Mouse (Mus musculus) cerebellum, adult 18-20 months (tissue): ENCODE data around the gene Pgam5.

Source experiments
- DNase-seq, 2 experiments: peaks; one replicate each; pipeline ENCODE4 v3.0.0; 2021

Pgam5 gene

GRCm38 (mm10) chr5:110269141-110270101 lies at the start of gene Pgam5:
Gene Pgam5 (minus strand): TSS chr5:110269913.
- peak; percentile 85 to 94 for DNase-seq

GRCm38 (mm10) chr5:110313127-110313526 lies 43.4 kb upstream of the Pgam5 start:
- no peak for DNase-seq

DNA sequence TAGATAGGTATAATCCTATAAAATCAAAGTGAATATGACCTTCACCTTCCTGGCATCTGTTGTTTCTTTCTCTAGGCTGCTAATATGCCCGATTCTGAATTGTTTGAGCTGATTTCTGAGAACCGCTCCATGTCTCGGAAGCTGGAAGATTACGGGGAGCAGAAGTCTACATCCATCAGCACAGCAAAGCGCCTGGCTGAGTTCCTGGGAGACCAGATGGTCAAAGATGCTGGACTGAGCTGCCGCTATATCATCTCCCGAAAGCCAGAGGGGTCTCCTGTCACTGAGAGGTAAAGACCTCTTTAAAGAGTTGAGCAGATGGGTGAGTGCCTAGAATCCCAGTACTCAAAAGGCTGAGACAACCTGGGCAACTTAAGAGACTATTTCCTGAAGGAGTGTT lies 39.1 kb upstream of the Pgam5 start:
- peak; percentile 19 to 26 for DNase-seq

DNA sequence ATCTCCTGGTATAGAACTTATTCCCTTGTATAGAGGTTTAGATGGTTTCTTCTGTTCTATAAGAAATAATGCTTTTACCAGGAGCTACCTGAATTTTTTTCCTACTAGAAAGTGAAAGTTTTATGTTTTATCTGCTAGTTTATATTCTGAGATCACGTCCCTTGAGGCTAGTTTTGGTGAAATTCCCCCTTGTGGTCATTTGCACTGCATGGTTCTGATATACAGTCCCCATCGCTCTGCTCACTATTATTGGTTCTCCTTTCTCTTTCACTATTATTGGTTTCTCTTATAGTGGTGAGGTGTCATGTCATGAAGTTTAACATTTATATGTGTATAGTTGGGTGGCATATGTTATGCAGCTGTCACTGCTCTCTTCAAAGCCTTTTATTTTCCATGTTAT lies 30.9 kb upstream of the Pgam5 start:
- DNase-seq = no peak

- DNase-seq = no peak
Observed at GRCm38 (mm10) chr5:110296637-110297036, 26.9 kb upstream of the Pgam5 start.

DNA sequence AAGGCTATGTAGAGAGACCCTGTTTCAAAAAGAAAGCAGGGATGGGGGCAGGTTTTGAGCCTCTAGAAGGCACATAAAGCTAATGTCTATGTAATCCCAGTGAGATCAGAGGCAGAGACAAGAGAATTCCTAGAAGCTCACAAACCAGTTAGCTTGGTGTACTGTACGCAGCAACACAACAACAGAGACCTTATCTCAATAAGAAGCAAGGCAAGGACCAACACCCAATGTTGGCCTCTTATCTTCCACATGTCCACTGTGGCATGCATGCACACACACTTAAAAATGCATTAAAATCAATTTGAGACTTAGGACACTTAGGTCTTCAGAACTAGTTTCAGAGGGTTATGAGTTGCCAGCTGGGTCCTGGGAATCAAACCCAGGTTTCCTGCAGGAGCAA lies 21.9 kb upstream of the Pgam5 start:
- no peak for DNase-seq

DNA sequence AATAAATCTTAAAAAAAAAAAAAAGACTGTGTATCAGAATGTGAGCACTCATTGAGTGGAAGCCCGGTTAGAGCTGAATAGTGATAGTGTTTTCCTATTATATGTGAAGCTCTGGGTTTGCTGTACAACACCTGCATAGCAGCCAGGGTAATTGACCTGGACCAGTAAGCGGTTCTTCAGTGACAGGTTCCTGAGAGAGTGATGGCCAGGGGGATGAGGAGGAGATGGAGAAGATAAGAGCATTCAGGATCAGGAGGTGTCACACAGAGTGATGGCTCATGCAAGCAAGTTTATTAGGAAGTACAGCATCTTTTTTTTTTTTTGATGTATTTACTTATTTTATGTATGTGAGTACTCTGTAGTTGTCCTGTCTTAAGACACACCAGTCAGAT lies 17.4 kb upstream of the Pgam5 start:
- no peak for DNase-seq

DNA sequence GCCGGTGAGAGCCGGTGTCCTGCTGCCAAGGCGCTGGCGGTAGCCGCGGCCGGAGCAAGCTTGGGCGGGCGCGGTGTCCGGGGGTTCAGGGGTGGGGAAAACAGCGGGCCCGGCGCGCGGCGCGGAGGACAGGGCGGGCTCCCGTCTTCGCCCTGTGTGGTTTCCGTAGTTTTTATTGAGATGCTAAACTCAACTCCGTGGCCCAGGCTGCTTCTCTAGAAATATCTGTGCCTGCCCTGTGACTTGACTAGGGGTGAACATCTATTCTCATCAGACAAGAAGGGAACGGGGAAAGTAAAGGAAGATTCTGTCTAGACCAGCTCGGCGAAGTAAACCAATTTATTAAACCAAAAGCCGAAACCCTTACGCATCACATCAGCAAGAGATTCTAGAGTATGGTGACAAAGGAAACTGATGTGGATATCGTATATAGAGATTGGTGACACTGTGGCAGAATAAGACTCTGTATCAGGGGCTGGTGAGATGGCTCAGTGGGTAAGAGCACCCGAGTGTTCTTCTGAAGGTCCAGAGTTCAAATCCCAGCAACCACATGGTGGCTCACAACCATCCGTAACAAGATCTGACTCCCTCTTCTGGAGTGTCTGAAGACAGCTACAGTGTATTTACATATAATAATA lies 16.9 kb upstream of the Pgam5 start:
- DNase-seq = no peak

- DNase-seq = peak; percentile 85 to 89
Observed at GRCm38 (mm10) chr5:110285770-110286445, 16.2 kb upstream of the Pgam5 start, which contains the start of the genes Pxmp2 and Pole. Gene Pxmp2 (minus strand): TSS chr5:110286186. Gene Pole (plus strand): TSS chr5:110286306.

DNA sequence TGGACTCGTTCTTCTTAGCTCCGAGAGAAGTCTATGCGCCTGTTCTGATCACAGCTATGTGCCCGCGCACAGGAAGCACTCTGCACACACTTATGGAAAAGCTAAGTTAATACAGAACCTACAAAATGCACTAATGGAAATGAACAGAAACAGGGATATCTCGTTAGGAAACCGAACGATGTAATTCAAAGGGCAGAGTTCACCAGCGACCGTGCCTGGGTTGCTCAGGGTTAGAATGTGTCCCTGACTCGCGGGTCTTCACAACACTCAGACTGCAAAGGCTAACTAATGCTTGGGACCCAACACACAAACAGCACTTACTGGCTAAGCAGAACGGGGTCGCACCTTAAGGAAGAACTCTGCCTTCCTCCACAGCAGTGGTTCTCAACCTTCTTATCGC lies 15.4 kb upstream of the Pgam5 start:
- DNase-seq = no peak

GRCm38 (mm10) chr5:110284536-110284935 lies 14.8 kb upstream of the Pgam5 start:
- DNase-seq = peak; percentile 60 to 62

DNA sequence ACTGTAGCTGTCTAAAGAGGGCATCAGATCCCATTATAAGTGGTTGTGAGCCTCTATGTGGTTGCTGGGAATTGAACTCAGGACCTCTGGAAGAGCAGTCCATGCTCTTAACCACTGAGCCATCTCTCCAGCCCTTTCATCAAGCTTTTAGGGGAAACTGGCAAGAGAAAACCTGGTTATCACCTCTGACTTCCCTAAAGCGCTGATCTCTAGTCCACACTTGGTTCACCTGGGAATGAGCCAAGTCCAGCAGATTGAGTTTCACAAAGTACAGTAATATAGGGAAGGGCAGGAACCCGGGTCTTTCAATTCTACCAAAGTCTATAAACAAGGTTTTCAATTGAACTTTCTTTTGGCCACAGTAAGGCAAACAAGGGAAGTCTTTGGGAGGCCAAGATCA lies 12.3 kb upstream of the Pgam5 start:
- DNase-seq = no peak

GRCm38 (mm10) chr5:110276910-110277309 lies 7.2 kb upstream of the Pgam5 start:
- no peak for DNase-seq

DNA sequence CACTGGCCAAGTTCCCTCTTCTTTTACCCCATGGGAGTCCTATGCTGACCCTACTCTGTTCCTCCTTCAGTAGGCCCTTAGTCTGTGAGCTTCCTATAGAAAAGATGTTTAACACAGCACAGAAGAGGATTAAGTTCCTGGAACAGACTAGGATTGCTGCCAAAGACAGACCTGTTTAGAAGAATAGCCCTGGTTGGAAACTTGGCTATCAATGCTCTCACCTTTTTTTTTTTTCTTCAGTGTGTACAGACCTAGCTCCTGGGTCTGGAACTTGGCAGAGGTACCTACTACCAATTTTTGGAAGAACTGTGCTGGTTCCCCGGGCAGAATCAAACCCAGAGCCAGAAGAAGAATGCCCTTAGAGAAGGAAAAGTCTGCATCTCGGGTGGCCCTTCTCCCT lies 6.7 kb upstream of the Pgam5 start:
- no peak for DNase-seq

DNA sequence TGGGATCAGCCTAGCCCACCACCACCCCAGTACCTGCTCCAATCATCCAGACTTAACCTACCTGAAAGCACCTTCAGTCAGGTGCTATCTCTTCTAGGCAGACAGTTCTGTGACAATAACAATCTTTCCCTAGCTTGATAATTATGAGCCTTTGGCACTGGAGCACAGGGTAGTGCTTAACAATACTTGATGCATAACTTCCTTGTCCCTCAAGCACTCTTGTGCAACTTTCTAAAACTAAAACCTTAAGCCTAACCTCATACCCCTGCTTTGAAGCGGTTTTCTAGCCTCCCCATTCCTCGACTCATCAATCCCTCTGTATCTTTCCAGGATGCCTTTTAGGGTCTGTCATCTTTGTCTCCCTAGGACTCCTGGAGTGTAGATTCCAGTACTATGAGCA lies 5.1 kb upstream of the Pgam5 start:
- no peak for DNase-seq

DNA sequence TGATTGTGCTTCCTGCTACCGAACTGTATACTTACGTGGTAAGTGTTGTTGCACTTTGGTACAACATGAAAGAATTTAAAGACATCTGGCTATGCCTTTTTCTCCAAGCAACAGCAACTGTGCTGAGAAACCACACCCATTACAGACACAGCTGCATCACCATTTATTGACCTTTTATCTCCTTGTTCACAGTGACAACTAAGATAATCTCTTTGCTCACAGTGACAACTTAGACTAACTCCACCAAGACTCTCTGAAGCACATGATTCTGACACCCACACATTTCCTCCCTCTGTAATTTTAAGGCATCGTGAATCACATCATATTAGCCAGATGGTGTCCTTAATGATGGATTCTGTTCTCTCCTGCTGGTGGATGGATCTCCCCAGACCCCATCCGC lies 4.4 kb upstream of the Pgam5 start:
- DNase-seq = no peak

DNA sequence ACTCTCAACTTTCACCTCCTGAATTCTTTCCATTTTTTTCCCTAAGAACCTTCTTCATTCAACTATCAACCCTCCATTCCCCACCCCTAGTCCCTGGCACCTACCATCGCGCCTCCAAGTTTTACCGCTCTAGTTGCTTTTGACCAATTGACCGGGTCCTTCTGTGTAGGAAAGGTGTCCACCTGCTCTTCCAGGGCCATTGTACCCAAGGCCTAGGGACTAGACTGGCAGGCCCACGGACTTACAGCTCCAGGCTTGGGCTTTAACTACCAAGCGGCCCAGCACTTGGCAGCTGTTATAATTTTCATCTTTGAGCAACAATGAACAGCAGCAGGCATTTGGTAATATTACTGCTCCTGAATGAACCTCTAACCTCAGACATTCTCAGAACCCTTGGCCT lies 529 bp upstream of the Pgam5 start:
- DNase-seq = peak in 1 of 2 experiments; percentile 16

DNA sequence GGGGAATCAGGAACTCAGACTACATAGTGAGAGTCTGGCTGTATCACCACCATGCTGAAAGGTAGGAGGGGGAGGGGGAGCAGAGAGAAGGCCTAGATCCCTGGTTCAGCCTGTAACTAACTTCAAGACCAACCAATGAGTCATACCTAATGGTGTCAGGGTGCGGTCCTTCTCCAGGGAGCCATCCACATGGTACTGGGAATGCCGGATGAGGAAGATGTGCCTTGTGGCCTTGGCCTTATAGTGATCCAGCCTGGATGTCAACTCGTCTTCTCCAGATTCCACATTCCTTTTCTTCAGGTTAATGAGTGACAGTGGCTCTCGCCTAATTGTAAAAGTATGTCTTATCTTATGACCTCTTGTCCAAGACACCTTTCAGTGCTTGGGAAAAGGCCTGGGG lies 2.8 kb downstream of the Pgam5 start:
- no peak for DNase-seq

DNA sequence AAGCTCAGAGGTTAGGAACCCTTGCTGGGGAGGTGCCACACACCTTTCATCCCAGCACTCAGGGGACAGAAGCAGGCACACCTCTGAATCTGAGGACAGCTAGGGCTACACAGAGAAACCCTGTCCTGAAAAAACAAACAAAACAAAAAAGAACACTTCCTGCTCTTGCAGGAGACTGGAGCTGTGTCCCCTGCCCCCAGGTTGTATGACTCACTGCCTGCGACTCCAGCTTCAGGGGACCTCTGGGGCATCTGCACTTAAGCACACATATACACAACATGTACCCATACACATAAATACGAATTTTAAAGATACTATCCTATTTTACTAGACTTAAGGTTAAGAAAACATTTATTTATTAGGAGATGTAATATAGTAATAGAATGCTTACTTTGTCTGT lies 25.6 kb downstream of the Pgam5 start:
- DNase-seq = no peak

DNA sequence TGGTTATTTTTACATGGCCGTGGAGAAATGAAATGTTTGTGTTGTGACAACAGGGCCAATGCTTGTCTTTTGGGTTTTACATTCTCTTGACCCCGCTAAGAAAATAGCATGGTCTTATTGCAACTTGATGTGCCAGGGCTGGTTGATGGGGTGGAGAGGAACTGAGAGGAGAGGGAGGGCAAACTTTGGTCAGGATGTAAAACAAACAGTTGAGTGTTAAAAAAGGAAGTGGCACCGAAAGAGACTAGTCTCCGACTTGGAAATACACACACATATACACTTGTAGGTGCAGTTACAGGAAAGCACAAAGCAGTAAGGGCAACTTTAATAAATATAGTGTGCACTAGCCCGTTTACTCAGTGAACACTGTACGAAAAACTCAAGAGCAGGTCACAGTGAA lies 37.4 kb downstream of the Pgam5 start:
- DNase-seq = no peak

DNA sequence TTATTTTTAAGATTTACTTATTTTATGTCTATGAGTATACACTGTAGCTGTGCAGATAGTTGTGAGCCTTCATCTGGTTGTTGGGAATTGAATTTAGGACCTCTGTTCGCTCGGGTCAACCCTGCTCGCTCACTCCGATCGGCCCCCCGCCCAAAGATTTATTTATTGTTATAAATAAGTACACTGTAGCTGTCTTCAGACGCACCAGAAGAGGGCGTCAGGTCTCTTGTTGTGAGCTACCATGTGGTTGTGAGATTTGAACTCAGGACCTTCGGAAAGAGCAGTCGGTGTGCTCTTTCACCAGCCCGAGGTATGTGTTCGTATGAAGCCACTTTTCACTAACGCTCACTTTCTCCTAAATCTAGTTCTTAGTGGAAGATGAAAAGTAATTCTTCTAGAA lies 38.1 kb downstream of the Pgam5 start:
- DNase-seq = peak in 1 of 2 experiments; percentile 21

DNA sequence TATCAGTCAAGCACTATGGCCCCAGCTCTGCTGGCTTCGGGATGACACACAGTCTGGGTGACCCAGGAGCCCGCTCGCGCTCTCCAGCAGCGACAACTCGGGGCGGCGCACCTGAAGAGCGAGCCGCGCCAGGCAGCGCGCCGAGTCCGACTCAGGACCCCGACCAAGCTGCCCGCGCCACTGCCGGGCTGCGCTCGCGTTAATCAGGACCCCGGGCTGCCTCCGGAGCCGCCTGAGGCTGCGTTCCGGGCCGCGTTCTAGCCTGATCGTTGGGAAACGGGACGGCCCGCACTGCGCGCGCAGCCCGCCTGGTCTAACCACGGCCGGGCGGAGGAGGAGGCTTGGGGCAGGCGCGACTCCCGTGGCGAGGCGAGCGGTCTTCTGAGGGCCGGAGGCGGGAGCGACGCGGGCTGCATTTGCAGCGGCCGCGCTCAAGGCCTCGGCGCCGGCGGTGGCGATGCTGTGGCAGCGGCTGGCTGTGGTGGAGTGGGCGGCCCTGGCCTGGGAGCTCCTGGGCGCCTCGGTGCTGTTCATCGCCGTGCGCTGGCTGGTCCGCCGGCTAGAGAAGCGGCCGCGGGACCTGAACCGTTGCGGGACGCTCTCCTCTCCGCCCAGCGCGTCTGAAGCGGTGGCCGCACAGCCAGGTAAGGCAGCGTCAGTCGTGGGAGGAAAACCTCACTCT lies 38.8 kb downstream of the Pgam5 start, which contains the start of gene Ankle2:
TSS of gene Ankle2 (plus strand) at position 225 of the 682 bp plus-strand sequence.
- peak; percentile 81 to 94 for DNase-seq

- DNase-seq = no peak
Observed at GRCm38 (mm10) chr5:110230401-110230779, 39.3 kb downstream of the Pgam5 start.
